Mouse (Mus musculus) lung, adult 18-20 months (tissue): ENCODE measurements around the gene Zfp811.
"Not testable (repeated sequence)": the region's sequence is repeated elsewhere in the genome, so short reads cannot be mapped to it uniquely, and the experiment has no call there.

Experiments
- DNase-seq, 2 experiments: peaks; one replicate each; pipeline ENCODE4 v3.0.0; 2022; ENCODE audit warnings: mixed read lengths in 2 of 2

Gene Zfp811

DNA sequence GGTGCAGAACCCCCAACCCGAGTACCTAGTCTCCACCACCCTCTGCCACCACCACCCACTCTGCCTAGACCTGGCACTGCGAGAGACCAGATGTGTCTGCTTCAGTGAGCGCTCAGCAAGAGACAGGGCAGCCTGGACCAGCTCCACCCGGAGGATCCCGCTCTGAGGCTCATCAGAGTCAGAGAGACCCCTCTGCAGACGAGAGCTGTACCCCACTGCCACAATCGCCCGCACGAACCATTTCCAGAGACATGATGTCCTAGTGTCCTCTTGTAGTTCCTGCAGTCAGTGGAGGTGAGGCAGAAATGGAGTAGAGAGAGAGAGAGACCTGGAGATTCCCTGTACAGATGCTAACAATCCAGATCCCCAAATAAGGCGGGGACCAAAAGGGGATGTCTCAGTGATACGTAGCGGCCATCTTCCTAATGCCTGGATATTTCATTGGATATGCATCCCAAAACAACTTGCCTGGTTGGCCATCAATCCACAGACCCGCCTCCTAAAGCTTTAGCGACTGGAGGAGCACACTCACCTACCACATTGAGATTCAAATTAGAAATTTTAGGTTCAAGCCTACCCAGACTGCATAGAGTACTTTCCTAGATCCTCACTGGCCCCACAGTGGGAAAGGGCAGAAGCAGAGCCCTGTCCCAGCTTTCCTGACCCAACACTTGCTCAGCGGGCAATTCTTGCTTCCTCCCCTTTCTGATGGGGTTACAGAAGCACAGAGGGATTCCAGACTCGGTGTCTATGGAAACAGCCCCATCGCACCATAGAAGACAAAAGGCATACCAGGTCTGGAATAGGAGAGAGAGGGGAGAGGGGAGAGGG, at the start of gene Zfp811:
TSS of gene Zfp811 (minus strand) at position 388 of the 831 bp plus-strand sequence.
- no peak for DNase-seq

GRCm38 (mm10) chr17:32856713-32857112, 47.0 kb upstream of the Zfp811 start:
- DNase-seq: not testable (repeated sequence)

DNA sequence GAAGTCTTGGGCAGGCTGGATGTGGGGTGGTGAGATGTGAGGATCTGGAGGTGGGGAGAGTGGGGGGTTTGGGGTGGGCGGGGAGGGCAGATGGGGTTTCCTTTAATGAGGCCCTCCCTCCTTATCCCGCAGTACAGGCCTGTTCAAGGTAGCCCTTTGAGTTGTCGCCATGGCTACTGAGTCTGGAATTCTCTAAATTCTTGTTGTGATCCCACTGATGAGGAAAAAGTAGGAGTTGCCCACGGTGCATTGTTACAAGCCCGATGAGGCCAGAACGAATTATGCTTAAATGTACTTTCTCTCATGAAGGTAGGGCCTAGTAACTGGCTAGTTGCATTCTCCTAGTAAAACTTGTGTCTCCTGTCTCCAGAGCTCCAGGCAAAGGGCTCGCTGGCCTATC, 41.9 kb upstream of the Zfp811 start:
- DNase-seq: no peak

- no peak for DNase-seq
Measured at GRCm38 (mm10) chr17:32841388-32841787, 31.7 kb upstream of the Zfp811 start.

DNA sequence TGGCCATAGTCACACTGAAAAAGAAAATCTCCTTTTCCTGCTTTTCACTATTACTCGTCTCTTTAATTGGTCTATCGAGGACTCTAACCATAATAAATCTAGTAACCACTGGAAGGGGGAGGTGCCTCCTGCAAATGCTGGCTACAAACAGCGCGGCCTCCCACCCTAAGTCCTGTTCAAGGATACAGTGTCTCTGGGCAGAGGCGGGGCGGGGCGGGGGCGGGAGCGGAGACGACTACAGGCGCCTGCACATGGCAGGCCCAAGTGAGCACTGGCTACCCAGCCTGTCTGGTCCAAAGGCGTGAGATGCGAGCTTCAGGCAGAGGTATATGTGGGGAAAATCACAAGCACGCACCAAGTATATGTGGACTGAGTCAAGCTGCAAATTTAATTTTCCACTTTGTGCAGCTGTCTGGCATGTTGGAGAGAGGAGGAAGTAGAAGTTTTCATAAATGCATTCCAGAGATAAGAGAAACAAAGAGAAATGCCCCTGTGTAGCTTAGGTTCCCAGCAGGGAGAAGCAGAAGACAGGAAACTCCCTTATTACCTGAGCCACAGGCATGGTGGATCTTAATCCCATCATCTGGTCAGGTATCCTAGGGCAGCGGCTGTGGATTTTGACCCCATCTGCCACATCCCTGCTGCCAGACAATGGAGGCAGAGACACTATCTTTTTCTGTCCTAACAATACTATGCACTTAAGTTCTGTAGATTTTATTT, 29.5 kb upstream of the Zfp811 start:
- DNase-seq: no peak

GRCm38 (mm10) chr17:32830418-32830782, 20.7 kb upstream of the Zfp811 start:
- no peak for DNase-seq

DNA sequence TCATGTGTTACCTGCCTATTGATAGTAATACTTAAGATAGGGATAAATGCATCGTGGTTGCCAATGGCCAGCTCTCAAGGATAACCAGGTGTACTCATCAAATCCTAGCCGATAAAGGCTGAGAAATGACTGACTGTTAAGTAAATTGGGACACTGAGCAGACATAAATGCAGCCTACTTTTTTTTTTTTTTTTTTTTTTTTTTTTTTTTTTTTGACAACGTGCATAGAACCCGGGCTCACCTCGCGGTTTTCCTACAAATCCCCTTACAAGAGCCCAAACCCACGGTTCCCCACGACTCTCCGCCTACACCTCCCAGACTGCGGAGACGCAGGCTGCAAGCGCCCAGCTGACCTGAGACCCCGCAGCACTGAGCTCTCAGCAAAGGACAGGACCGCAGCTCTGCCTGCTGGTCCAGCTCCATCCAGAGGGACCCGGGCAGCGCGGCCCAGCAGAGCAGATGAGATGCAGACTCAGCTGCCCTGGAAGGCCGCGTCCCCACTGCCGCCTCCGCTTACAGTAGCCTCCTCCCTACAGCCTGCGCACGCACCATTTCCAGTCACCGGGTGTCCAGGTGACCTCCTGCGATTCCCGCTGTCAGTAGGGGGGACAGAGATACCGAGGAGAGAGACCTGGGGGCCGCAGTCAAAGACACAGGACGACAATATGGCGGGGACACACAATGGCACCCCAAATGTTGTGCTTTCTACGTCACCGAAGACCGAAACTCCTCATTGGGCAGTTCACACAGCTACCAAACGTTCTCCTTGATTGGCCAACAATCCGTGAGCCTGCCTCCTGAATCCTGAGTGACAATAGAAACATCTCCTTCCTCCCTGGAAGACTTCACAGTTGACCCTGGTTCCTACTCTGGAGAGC, 20.0 kb upstream of the Zfp811 start, which contains the start of gene Zfp799:
TSS of gene Zfp799 (minus strand) at position 722 of the 878 bp plus-strand sequence.
- peak; percentile 74 to 79 for DNase-seq

DNA sequence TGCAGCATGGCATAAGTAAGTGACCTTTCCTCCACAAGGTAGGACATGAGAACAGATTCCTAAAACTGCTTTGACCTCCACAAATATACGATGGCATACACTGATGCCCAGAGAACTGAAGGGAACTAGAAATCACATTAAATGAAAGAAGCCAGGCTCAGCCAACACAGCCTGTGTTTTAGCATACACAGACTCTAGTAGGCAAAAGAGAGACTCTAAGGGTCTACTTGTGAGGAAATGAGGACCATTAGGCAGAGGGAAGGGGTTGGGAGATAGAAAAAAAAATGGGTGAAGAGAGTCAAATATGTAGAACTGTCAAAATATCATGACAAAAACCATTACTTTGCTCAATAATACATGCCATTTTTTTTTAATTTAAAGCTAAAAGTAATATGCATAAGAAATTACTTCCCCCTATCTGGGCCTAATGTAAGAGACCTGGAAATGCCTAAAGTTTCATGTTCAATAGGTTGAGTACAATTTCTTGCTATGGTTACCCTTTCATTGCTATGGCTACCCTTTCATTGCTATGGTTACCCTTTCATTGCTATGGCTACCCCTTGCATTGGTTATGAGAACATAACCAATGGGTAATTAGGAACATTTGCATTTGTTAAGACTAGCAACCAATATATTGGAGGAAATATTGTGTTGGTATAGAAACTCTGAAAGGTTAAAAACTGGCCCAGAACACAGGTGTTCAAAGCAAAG, 6.5 kb upstream of the Zfp811 start:
- DNase-seq: no peak

GRCm38 (mm10) chr17:32814136-32814535, 4.4 kb upstream of the Zfp811 start:
- no peak for DNase-seq

- DNase-seq: no peak
Measured at GRCm38 (mm10) chr17:32810648-32811047, 917 bp upstream of the Zfp811 start.

GRCm38 (mm10) chr17:32808921-32809320, 810 bp downstream of the Zfp811 start:
- DNase-seq: no peak

DNA sequence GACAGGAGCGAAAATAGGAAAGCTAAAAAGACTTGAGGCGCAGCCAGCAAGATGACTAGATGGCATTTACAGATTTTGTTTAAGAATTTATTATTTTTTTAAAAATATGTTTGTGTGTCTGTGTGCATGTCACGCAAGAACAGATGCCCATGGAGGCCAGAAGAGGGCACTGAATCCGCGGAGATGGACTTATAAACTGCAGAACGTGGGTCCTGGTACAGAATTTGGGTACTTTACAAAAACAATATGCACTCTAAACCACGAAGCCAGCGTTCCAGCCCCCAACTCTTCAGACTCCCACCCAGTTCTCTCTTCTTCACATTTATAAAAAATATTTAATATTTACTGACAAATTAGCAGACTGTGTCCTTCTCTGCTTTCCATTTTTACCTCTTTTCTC, 20.5 kb downstream of the Zfp811 start:
- no peak for DNase-seq

GRCm38 (mm10) chr17:32788576-32788975, 21.2 kb downstream of the Zfp811 start:
- no peak for DNase-seq

DNA sequence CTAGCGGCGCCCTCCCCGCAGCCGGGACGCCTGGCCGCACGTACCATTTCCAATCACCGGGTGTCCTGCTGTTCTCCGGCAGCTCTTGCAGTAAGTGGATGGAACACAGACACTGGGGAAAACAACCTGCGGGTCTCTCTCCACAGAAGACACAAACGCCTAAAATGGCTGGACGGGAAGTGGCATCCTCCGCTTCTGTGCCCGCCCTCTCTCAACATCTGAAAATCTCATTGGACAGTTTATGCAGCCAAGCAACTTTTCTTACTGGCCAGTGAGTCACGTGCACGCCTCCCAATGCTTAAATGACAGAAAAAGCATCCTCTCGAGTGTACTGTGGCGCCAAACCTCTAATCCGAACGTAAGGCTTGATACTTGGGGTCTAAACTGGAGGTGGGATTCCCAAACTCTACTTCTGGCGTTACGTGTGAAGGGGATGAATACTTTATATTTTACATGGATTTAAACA, 21.6 kb downstream of the Zfp811 start, which contains the start of gene Zfp871:
TSS of gene Zfp871 (minus strand) at position 194 of the 466 bp plus-strand sequence.
- peak; percentile 91 to 93 for DNase-seq

DNA sequence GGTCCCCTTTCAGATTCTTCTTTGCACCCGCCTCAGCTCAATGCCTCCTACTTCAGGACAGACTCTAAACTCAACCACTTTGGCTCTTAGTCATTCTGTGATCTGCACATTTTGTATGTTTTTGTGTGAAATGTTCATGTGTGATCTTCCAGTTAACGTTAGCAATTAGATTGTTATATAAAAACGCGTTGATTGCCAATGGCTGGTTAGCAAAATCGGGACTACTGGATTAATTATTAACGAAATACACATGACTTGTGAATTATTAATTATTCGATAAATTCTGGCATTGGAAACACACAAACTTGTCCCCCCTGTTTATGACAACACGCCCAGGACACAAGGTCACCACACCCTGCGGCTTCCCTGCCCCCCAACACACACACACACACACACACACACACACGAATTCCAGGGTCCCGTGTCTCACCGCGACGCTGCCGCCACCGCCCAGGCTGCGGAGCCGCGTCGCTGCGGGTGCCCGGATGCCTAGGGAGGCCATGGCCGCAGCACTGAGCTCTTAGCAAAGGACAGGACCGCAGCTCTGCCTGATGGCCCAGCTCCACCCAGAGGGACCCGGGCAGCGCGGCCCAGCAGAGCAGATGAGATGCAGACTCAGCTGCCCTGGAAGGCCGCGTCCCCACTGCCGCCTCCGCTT, 22.2 kb downstream of the Zfp811 start:
- DNase-seq: no peak

GRCm38 (mm10) chr17:32786944-32787343, 22.8 kb downstream of the Zfp811 start:
- DNase-seq: no peak

- DNase-seq: peak; percentile 50 to 54
Measured at GRCm38 (mm10) chr17:32785656-32786055, 24.1 kb downstream of the Zfp811 start.

- DNase-seq: no peak
Measured at GRCm38 (mm10) chr17:32777564-32777963, 32.2 kb downstream of the Zfp811 start.

- no peak for DNase-seq
Measured at GRCm38 (mm10) chr17:32771213-32771612, 38.5 kb downstream of the Zfp811 start.

DNA sequence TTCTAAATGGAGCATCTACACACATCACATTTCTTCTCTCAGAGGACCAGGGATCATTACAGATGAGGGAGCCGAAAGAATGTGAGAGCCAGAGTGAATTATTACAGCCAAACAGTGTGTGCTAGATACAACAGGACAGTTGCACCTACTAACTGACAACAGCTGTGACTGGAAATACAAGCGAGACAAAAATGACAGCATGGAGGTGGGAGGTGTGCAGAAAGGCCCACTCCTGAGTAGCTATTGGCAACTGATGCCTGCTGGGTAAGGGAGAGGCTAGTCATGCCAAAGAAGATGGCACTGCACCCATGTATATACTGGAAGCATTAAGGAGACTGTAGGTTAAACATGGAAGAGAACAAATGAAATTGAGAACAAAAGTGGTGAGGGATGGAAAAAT, 43.3 kb downstream of the Zfp811 start:
- no peak for DNase-seq

GRCm38 (mm10) chr17:32757331-32757730, 52.4 kb downstream of the Zfp811 start:
- DNase-seq: no peak

GRCm38 (mm10) chr17:32753634-32754033, 56.1 kb downstream of the Zfp811 start:
- peak; percentile 11 to 24 for DNase-seq
